Mouse (Mus musculus): ENCODE results near the gene Cxcl13.

DNA sequence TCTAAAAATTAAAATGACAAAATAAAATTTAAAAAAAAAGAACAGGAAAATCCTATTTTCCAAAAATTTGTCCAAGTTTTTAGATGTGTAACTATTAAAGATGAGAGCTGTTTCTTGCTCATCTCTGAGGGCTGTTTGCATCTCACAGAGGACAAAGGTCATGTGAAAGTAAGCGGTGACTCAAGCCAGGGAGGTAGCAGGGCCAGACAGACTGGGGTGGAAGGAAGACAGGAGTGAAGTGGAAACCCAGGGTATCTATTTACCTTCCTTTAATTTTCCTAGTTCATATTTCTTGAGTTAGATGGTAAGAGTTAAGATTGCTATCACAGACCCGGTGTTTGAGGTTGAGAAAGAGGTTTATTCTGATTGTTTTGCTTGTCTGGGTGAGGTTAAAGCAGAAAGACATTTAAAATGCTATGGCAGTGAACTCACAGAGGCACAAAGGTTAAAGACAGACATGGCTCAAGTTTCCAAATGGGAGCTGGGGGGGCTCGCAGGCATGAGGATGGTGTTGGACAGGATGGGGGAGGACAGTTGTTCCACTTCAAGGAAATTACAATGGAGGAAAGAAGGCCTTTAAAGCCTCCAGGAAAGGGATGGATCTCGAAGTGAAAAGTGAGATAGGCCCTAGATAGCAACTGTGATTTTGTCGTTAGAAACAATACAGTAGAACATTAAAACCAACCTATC is 27.2 kb downstream of the Cxcl13 start:
- no peak for TF ChIP-seq CTCF (IDR thresholded peaks at IDR 0.05; ENCODE audit: insufficient read depth, low read length)
- no peak for TF ChIP-seq POLR2A (IDR thresholded peaks at IDR 0.05; ENCODE audit: borderline replicate concordance, extremely low read depth, low read depth, low read length)
